Mouse (Mus musculus): ENCODE measurements around the gene Skap1.

- TF ChIP-seq MAX (IDR thresholded peaks at IDR 0.05; ENCODE audit: low read depth) (no peak), POLR2A (IDR thresholded peaks at IDR 0.05; ENCODE audit: insufficient read length, low read depth) (no peak), SRF (IDR thresholded peaks at IDR 0.05; ENCODE audit: control insufficient read depth, insufficient read length, low read depth) (no peak), E2F4 (IDR thresholded peaks at IDR 0.05; ENCODE audit: insufficient read depth) (no peak), POLR2AphosphoS2 (IDR thresholded peaks at IDR 0.05; ENCODE audit: insufficient read length, low read depth) (no peak), MYOD1 (IDR thresholded peaks at IDR 0.05; ENCODE audit: control insufficient read depth in 1 of 3, insufficient read length in 2 of 3, low read depth in 2 of 3) (no peak), USF1 (IDR thresholded peaks at IDR 0.05; ENCODE audit: low read depth) (no peak)
These were observed 187.5 kb downstream of the Skap1 start for GRCm38 (mm10) chr11:96651848-96652247.
